Mouse (Mus musculus): ENCODE results near the gene H6pd.

The H6pd gene

GRCm38 (mm10) chr4:149998786-149999509 is 9.9 kb downstream of the H6pd start:
- DNase-seq, result no peak

DNA sequence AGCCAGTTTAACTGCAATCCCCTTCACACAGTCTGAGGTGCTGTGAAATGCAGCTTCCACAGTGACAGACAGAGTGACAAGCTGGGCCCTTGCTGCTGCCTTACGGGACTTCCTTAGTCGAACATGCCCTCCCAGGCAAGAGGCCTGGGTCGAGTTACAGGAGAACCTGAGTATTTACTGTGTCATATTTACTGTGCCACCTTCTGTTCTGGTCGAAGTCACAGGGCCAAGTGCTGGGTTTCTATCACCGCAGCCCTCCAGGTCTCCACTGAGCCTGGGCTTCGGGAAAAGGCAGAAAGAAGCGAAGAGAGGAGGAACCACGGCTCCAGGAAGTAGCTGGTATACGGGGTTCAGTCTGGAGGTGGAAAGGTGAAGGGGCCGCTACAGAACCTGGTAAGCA is 10.8 kb downstream of the H6pd start:
- no peak for DNase-seq

DNA sequence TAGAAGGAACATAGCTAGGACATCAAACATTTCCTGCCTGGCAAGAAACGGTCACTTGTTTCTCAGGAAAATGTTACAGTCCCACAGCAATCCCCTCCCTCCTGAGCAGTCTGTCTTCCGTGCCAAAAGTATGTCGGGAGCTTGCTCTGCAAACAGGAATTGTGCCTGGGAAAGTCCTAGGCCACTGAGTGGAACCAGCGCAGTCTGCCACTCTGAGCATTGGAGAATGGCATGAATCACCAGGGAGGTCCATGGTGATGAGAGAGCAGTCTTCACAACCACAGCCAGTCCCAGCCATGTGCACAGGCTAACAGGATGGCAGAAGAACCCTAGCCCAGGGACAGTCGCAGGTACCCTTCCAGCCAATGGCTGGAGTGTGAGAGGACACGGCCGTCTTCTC is 12.4 kb downstream of the H6pd start:
- DNase-seq, result no peak

DNA sequence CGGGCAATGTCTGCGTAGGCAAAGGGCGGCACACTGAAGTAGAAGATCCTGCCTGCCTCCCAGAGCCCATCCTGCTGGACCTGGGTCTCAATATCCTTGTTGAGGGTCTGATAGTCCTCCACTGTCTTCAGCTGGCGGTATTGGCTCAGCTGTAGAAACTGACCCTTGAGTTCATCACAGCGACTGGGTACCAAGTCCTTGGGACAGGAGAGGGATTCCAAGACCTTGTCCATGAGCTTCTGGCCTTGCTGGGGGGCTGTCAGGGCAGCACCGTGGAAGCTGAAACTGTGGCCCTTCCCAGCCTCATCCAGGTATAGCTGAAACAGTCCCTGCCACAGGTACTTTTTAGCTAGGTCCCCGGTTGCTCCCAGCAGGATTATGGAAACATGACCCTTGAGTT is 12.9 kb downstream of the H6pd start:
- no peak for DNase-seq

GRCm38 (mm10) chr4:149994218-149994617 is 14.6 kb downstream of the H6pd start:
- DNase-seq, result no peak

- DNase-seq, result no peak
Measured at GRCm38 (mm10) chr4:149992670-149993032, 16.2 kb downstream of the H6pd start.

DNA sequence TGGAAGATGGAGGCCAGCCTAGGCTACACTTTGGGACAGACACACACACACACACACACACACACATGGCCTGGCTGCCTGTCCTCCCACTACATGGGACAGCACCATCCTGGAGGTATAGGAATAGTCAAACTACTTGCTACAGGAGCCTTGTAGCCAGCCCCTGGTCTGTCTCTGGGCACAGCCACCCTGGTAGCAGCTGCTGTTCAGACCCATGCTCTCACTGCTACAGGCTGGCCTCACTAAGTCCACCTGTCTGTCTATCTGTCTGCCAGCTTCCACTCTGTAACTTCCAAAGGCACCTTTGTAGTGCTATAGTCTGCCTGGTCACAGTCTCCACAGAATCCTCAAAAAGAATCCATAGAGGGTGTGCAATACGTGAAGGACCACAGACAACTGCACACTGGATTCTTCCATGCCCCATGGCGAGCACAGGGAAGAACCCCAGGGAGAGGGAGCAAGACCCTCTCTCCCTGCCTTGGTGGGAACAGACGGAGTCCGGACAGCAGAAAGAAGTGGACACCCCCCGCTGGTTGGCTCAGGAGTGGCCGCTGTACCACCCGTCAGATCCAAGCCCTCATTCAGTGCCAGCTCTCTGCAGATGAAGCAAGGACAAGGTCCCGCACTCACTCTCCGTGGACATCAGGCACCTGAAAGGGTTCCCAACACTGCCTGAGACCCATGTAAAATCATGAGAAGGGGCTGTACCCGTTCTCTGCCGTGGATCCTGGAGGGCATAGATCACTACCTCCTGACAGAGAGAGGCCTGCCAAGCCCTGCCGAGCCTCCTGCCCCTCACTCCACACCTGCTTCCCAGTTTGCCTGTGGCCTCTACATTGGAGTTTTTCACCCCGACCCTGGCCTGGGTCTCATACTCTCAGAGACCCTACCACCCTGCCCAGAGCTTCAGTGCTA is 16.8 kb downstream of the H6pd start:
- DNase-seq, result no peak

DNA sequence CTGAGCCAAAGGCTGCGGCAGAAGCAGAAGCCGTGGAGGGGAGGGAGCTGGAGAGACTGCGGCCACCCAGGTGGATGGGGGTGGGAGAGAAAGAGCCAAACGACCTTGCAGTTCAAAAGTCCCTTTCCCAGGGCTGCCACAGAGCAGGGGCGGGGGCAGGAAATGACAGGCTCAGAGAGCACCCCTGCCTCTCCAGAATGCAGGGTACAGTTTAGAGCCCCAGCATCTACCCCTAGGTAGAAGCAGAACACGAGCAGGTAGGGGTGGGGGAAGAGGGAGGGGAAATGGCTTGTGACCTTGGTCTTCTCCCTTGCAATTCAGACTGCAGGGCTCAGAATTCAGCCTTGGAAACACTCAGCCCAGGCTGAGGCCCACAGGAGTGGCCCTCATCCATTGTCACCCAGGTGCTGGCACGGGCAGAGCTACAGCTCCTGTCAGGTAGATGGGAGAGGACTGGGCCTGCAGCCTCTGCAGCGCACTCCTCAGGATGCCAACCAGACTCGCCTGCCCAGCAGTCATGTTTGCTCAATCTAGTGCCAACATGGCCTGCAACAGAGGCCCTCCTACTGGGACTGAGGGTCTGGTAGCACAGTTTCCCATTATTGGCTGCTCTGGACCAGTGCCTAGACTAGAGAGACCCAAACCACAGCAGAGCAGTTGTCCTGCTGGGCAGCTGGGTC is 17.7 kb downstream of the H6pd start:
- DNase-seq, result no peak

- peak; percentile 92 for DNase-seq
Measured at GRCm38 (mm10) chr4:149990212-149990953, 18.4 kb downstream of the H6pd start.

DNA sequence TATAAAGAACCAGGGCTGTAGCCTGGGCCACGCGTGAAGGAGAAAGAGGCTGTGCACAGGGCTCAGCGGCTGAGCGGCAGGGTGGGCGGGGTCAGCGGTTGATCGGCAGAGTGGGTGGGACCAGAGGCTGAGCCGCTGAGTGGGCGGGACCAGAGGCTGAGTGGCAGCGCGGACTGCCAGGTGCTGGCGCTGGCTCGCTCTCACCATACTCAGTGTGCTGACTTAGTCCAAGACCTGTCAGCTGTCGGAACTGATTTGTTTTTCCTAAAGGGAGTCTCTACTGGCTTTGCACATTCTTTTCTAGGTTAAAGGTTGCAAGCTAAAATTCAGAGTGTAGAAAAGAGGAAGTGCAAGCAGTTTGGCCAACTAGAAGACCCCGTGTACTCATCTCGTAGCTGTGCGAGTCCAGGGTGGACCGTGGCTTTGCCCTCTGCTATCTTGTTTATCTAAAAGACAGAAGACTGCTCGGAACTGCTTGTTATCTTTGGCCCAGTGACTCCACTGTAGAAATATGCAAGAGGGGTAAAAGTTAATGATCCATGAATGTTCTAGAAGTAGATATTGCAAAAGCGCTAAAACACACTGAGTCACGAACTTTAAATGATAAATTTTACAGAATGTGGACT is 19.8 kb downstream of the H6pd start:
- peak; percentile 92 for DNase-seq

- no peak for DNase-seq
Measured at GRCm38 (mm10) chr4:149988301-149988700, 20.5 kb downstream of the H6pd start.

DNA sequence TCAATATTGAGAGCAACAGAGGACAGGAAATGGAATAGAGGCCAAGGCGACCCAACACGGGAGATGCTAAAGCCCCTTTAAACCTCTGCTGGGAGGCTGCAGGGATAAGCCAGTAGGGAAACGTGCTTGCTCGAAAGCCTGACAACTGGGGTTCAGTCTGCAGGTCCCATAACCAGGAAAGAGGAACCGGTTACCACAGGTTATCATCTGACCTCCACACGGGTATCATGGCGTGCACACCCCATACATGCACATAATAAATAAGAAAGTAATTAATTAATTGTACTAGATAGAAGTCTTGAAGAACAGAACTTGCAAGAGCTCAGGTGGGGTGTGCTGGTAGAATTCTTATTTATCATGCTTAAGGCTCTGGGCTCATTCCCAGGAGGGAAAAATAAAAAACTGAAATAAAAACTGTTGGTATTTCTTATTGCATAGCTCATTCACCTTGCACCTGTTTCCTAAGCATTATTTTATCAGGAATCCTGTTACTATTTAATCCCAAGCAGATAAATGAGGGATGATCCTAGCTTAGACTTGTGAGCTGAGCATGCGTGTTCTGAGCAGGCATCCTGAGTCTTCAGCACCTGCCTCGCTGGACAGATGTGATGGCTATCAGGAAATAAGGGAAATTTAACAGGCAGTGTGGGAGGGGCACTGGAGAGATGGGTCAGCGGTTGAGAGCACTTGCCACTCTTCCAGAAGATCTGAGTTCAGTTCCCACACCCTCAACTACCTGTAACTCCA is 22.0 kb downstream of the H6pd start:
- peak; percentile 48 for DNase-seq

DNA sequence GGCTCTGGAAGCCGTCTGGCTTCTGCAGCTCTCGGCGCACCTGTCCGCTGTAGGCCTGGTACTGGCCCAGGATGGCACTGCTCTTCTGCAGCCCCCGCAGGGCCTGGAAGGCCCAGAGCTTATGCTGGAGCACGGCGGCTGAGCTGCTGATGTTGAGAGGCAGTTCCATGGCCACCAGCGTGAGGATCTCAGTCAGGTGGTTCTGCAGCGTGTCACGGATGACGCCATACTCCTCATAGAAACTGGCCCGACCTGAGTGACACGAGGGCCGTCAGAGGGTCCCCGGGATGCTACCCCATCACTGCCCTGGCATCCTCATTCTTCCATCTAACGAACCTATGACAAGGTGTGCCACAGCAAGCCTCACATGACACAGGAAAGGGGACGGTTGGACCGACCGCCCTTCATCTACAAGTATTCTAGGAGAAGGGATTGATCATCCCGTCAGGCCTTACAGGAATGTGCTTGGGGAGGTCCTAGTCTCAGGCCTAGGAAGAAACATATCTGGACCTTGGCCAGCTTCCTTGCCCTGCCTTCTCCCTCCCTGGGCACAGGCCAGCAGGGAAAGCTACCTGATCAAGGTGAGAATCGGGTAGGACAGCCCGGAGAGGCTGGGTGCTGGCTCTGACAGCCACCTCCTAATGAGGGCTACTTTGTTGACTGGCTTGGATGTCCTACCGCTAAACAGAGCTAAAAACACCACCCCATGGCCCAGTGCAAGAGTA is 24.7 kb downstream of the H6pd start:
- DNase-seq, result no peak

GRCm38 (mm10) chr4:149982154-149982553 is 26.7 kb downstream of the H6pd start:
- no peak for DNase-seq

DNA sequence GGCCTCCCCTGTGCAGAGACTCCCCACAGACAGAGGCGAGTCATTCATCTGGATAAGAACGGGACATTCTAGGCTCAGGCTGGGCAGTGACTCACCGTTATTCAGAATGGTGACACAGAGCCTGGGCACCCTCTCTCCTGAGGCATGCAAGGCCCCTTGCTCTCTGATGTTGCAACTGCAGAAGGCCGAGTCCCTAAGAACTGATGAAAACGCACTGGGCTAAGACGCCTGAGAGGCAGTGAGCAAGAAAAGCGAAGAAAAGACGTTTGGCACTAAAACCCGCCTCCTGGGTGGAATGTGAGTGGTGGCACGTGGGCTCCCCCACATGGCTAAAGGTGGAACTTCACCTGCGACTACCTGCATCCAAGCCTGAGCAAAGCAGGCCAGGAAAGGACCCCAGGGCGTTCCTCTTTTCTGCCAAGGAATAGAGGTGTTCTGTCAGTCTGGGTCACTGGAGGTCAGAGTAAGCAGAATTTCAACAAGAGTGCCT is 29.0 kb downstream of the H6pd start:
- DNase-seq, result peak; percentile 86

DNA sequence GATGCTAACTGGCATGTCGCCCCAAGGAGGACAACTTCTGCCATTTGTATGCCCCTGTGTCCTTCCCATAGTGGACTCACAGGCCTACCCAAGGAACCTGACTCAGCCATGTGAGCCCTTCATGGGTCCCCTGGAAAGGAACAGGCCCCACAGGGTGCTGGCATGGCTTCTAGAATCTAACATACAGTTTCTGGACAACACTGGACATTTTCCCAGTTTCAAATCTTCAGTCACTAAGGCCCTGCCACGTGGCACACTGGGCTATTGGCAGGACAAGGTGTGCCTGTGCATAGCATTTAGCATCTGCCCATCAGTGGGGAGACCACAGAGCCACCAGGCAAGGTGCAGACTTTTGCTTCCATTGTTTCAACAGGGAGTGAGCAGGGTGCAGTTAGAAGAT is 30.0 kb downstream of the H6pd start:
- no peak for DNase-seq

GRCm38 (mm10) chr4:149977801-149978544 is 30.9 kb downstream of the H6pd start:
- peak; percentile 56 for DNase-seq

DNA sequence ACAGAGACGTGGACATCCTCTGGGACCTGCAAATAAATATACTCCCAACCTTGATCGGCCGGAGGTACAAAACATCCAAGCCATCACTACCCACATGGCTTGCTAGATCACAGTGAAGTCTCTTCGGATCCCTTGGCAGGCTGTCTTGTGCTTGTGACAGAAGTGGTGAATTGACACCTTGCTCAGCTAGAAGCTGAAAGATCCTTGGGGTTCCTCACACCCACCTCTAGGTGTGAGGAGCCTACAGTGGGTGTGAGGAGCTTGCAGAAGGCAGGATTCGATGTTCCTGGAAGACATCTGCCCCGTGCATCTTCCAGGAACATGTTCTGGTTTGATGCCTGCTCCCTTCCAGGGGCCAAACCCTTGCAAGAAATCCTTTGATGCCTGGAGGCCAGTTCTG is 31.6 kb downstream of the H6pd start:
- DNase-seq, result no peak

DNA sequence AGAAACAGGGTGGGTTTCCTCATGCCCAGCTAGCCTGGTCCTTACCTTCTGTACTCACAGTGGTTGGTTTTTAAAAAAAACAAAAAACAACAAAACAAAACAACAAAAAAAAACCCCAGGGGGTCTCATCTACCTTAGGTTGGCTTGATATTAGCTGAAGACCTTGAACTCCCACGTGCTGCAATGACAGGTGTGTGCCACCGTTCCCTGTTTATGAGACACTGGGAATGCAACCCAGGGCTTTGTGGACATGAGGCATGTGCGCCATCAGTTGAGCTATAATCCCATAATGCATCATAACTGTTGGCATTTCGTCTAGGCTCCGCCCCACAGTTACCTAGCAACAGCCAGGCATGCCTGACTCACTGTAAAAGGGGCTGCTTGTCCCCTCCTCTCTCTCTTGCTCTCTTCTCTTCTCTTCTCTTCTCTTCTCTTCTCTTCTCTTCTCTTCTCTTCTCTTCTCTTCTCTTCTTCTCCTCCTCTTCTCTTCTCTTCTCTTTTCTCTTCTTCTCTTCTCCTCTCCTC is 33.0 kb downstream of the H6pd start:
- peak; percentile 55 for DNase-seq

- DNase-seq, result no peak
Measured at GRCm38 (mm10) chr4:149975291-149975690, 33.5 kb downstream of the H6pd start.

All from retina, postnatal 1 day (tissue).